Mouse (Mus musculus): ENCODE results near the gene Ptpn12. TPM values are rescaled to one million over a fixed set of nuclear protein-coding genes. Genes with fewer than 3 reads are reported as not detected.
"Not testable (repeated sequence)": the region's sequence is repeated elsewhere in the genome, so short reads cannot be mapped to it uniquely, and the experiment has no call there.

The Ptpn12 gene
- total and polyA plus RNA-seq, 3 experiments, result 59.0 to 112 (median 95.6) TPM

DNA sequence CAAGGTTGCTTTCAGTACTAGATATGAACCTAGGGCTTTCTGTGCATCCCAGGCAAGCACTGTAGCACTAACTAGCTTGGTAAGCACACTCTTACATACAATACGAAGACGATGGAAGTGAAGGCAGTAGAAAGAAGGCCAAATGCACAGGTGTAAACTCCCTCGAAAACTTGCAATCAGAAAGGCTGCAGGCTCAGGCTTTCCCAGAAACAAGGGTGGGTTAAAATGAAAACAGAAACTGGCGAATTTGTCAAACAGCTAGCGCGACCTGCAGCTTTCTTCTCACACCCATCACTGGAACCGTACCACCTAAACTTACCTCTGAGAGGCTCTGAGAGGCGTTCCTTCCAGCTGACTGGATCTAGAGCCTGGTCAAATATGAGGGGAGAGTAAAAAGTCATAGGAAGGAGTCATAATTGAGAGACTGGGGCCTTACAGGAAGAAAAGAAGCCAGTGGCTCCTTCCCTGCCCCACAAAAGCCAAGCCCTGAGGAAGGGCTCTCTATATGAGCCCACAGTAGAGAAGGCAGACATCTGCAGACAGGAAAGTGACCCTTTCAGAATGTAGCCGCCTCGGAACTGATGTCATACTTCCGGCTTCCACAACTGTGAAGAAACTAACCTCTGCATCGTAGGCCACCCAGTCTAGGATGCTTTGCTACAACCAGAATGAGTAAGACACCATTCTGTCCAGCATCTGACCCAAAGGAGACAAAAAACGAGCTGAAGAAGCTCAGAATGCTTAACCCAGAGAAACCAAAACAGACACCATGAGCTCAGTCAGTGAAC is 110.6 kb downstream of the Ptpn12 start:
- peaks cover 29% of the 10 kb centered on the region for H3K36me3 ChIP-seq (replicated peaks)
- H3K4me3 ChIP-seq (ENCODE audit: low read depth, low read length), result peak overlapping the region; percentile 57
- DNase-seq (ENCODE audit: low spot score), result no peak
- peak; percentile 37; the same call in 1 of the 2 replicates for ATAC-seq (ENCODE audit: extremely low read depth, insufficient number of reproducible peaks, low FRiP score, poor library complexity, severe bottlenecking)
- H3K4me1 ChIP-seq (ENCODE audit: insufficient read depth, low read depth, low read length), result peaks cover 78% of the 10 kb centered on the region
- H3K27me3 ChIP-seq (ENCODE audit: insufficient read depth, low read length), result no peaks in the 10 kb centered on the region
- TF ChIP-seq POLR2AphosphoS5 (IDR thresholded peaks at IDR 0.05; ENCODE audit: insufficient replicate concordance, low read depth, low read length), result no peak
- TF ChIP-seq CTCF (IDR thresholded peaks at IDR 0.05; ENCODE audit: low read depth, low read length), result no peak
- no peaks in the 10 kb centered on the region for H3K9me3 ChIP-seq (replicated peaks)

DNA sequence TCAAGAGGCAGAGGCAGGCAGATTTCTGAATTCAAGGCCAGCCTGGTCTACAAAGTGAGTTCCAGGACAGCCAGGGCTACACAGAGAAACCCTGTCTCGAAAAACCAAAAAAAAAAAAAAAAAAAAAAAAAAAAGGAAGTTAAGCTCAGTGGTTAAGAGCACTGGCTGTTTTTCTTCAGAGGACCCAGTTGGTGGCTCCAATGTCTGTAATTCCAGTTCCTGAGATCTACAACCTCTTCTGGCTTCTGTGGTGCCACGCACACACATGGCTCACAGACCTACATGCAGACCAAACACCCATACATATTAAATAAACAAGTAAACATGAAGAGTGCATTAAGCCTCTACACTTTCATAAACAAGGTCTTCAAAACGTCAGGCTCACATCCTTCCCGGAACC is 111.9 kb downstream of the Ptpn12 start:
- DNase-seq (ENCODE audit: low spot score); H3K4me3 ChIP-seq (ENCODE audit: low read depth, low read length); H3K27me3 ChIP-seq (ENCODE audit: insufficient read depth, low read length); H3K9me3 ChIP-seq (replicated peaks); ATAC-seq (ENCODE audit: extremely low read depth, insufficient number of reproducible peaks, low FRiP score, poor library complexity, severe bottlenecking): not testable (repeated sequence)
- Histone ChIP-seq H3K36me3 (replicated peaks) (peaks cover 42% of the 10 kb centered on the region), H3K4me1 (ENCODE audit: insufficient read depth, low read depth, low read length) (peaks cover 87% of the 10 kb centered on the region)

DNA sequence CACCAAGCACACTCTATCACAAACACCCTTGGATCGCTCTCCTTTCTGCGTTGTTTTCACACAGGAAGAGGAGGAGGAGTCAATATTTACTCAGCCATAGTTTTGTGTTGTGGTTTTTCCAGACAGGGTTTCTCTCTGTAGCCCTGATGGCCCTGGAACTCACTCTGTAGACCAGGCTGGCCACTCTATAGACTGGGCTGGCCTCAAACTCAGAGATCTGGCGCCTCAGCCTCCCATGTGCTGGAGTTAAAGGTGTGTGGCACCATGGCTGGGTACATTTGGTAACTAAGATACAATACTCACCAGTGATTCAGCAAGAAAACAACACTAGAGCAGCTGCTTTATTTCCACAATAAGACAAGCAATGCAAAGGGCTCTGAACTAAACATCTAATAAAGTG is 113.2 kb downstream of the Ptpn12 start:
- ATAC-seq (ENCODE audit: extremely low read depth, insufficient number of reproducible peaks, low FRiP score, poor library complexity, severe bottlenecking) (no peak), DNase-seq (ENCODE audit: low spot score) (no peak)
- H3K4me3 ChIP-seq (ENCODE audit: low read depth, low read length), result no peak overlapping the region; the same call in 1 of the 2 replicates
- no peaks in the 10 kb centered on the region for H3K9me3 ChIP-seq (replicated peaks)
- no peaks in the 10 kb centered on the region for H3K27me3 ChIP-seq (ENCODE audit: insufficient read depth, low read length)
- H3K4me1 ChIP-seq (ENCODE audit: insufficient read depth, low read depth, low read length), result peaks cover 81% of the 10 kb centered on the region
- no peak for TF ChIP-seq POLR2AphosphoS5 (IDR thresholded peaks at IDR 0.05; ENCODE audit: insufficient replicate concordance, low read depth, low read length)
- no peak for TF ChIP-seq TAL1 (conservative IDR thresholded peaks at IDR 0.05; ENCODE audit: low read depth, low read length)
- no peak for TF ChIP-seq GATA2 (IDR thresholded peaks at IDR 0.05; ENCODE audit: borderline replicate concordance, low read depth, low read length)
- no peak for TF ChIP-seq CTCF (IDR thresholded peaks at IDR 0.05; ENCODE audit: low read depth, low read length)
- TF ChIP-seq GATA1 (IDR thresholded peaks at IDR 0.05; ENCODE audit: borderline replicate concordance, low read length), result no peak
- H3K36me3 ChIP-seq (replicated peaks), result peaks cover 43% of the 10 kb centered on the region

DNA sequence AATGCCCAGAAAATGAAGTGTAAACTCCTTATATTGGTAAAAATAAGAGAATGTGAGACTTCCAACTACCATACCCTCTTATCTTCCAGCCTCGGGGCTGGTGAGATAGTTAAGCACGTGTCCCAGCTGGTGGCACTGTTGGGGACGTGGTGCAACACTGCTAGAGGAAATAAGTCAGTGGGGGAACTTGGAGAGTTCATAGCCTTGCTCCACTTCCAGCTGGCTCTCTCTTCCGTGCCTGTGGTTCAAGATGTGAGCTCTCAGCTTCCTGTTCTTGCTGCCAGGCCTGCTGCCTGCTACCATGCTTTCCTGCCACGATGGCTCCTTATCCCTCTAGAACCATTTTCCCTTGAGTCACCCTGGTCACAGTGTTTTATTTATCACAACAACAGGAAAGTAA is 114.5 kb downstream of the Ptpn12 start:
- ATAC-seq (ENCODE audit: extremely low read depth, insufficient number of reproducible peaks, low FRiP score, poor library complexity, severe bottlenecking) (peak; percentile 85), DNase-seq (ENCODE audit: low spot score) (peak; percentile 39)
- H3K9me3 ChIP-seq (replicated peaks), result no peaks in the 10 kb centered on the region
- H3K4me3 ChIP-seq (ENCODE audit: low read depth, low read length), result peak overlapping the region; percentile 30; the same call in 1 of the 2 replicates
- TF ChIP-seq TAL1 (conservative IDR thresholded peaks at IDR 0.05; ENCODE audit: low read depth, low read length) (peak; percentile 64), GATA2 (IDR thresholded peaks at IDR 0.05; ENCODE audit: borderline replicate concordance, low read depth, low read length) (no peak)
- H3K27me3 ChIP-seq (ENCODE audit: insufficient read depth, low read length), result no peaks in the 10 kb centered on the region
- H3K36me3 ChIP-seq (replicated peaks), result peaks cover 45% of the 10 kb centered on the region
- H3K4me1 ChIP-seq (ENCODE audit: insufficient read depth, low read depth, low read length), result peaks cover 78% of the 10 kb centered on the region

DNA sequence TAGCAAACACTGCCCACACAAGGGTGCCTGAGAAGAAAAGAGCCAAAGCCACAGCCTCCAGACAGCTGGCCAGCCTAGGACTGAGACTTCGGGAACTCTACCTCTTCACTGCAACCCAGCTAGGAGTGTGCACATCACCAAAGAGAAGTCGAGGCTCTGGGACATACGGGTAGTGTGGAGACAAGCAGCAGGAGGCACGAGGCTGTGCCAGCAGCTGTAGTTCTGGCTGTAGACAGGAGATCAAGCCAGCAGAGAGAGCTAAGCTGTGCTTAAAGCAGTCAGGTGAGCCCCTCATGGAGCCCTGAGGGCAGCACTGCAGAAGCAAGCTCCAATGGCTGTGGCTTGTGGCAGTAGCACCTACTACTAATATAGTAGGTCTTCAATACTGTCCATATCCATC is 115.0 kb downstream of the Ptpn12 start:
- no peak for ATAC-seq (ENCODE audit: extremely low read depth, insufficient number of reproducible peaks, low FRiP score, poor library complexity, severe bottlenecking)

DNA sequence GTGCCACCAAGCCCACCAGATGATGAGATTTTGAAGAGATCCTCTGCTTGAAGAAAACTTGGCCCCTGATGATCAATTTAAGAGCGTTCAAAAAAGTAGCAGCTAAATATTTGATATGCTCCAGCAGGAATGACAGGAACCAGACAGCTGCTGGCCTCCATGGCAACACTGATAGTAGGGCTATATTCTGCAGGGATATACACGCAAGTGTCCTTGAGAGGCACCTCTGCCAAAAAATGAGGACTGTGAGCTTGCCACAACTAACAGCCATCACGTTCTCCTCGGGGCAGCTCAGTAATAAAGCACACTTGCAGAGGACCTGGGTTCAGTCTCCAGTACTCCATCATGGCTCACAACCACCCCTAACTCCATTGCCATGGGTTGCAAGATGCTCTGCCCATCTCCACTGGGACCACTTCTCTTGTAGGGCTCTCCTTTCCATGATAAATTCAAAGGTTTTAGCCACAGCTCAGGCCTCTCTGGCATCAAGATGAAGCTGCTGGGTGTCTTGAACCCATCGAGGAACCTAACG is 115.6 kb downstream of the Ptpn12 start:
- Histone ChIP-seq H3K4me1 (ENCODE audit: insufficient read depth, low read depth, low read length) (peaks cover 80% of the 10 kb centered on the region), H3K36me3 (replicated peaks) (peaks cover 52% of the 10 kb centered on the region), H3K27me3 (ENCODE audit: insufficient read depth, low read length) (no peaks in the 10 kb centered on the region), H3K4me3 (ENCODE audit: low read depth, low read length) (no peak overlapping the region), H3K9me3 (replicated peaks) (no peaks in the 10 kb centered on the region)
- ATAC-seq (ENCODE audit: extremely low read depth, insufficient number of reproducible peaks, low FRiP score, poor library complexity, severe bottlenecking) (no peak), DNase-seq (ENCODE audit: low spot score) (no peak)
- TF ChIP-seq TAL1 (conservative IDR thresholded peaks at IDR 0.05; ENCODE audit: low read depth, low read length), result no peak
- no peak for TF ChIP-seq GATA1 (IDR thresholded peaks at IDR 0.05; ENCODE audit: borderline replicate concordance, low read length)
- TF ChIP-seq POLR2AphosphoS5 (IDR thresholded peaks at IDR 0.05; ENCODE audit: insufficient replicate concordance, low read depth, low read length), result no peak
- no peak for TF ChIP-seq CTCF (IDR thresholded peaks at IDR 0.05; ENCODE audit: low read depth, low read length)
- no peak for TF ChIP-seq GATA2 (IDR thresholded peaks at IDR 0.05; ENCODE audit: borderline replicate concordance, low read depth, low read length)

More for the DNA sequence above, 115.0 kb downstream of the Ptpn12 start:
- Histone ChIP-seq H3K4me1 (ENCODE audit: insufficient read depth, low read depth, low read length) (peaks cover 80% of the 10 kb centered on the region), H3K4me3 (ENCODE audit: low read depth, low read length) (peak overlapping the region; percentile 42; the same call in 1 of the 2 replicates), H3K36me3 (replicated peaks) (peaks cover 50% of the 10 kb centered on the region), H3K9me3 (replicated peaks) (no peaks in the 10 kb centered on the region), H3K27me3 (ENCODE audit: insufficient read depth, low read length) (no peaks in the 10 kb centered on the region)
- no peak for DNase-seq (ENCODE audit: low spot score)
- TF ChIP-seq GATA2 (IDR thresholded peaks at IDR 0.05; ENCODE audit: borderline replicate concordance, low read depth, low read length), result no peak
- no peak for TF ChIP-seq CTCF (IDR thresholded peaks at IDR 0.05; ENCODE audit: low read depth, low read length)
- no peak for TF ChIP-seq TAL1 (conservative IDR thresholded peaks at IDR 0.05; ENCODE audit: low read depth, low read length)
- TF ChIP-seq GATA1 (IDR thresholded peaks at IDR 0.05; ENCODE audit: borderline replicate concordance, low read length), result no peak
- no peak for TF ChIP-seq POLR2AphosphoS5 (IDR thresholded peaks at IDR 0.05; ENCODE audit: insufficient replicate concordance, low read depth, low read length)
